Mouse (Mus musculus) olfactory bulb, adult 2 months (tissue): Measurements from ENCODE around the gene Adamts14. TPM values are rescaled to one million over a fixed set of nuclear protein-coding genes. Genes with fewer than 3 reads are reported as not detected.

Experiments used
- H3K27ac ChIP-seq: fragments of 200-500 bp; 2 replicates; pipeline ENCODE4 v1.5.1; 2012; ENCODE audit warnings: low read depth, low read length; ENCODE audit not compliant: insufficient read depth
- H3K4me1 ChIP-seq: fragments of 200-500 bp; 2 replicates; pipeline ENCODE4 v1.6.1; 2012; ENCODE audit warnings: low read length; ENCODE audit not compliant: control insufficient read depth, insufficient read depth
- H3K4me3 ChIP-seq: fragments of 200-500 bp; 2 replicates; pipeline ENCODE4 v1.5.1; 2012; ENCODE audit warnings: mild to moderate bottlenecking, low read depth, low read length, moderate library complexity; ENCODE audit not compliant: insufficient read depth
- CTCF ChIP-seq: fragments of 200-500 bp; IDR thresholded peaks from 2 replicates; pipeline ENCODE4 v1.5.1; 2012; ENCODE audit warnings: low read depth, mild to moderate bottlenecking, low read length, moderate library complexity; ENCODE audit not compliant: insufficient read depth
- POLR2A ChIP-seq: fragments of 200-500 bp; IDR thresholded peaks from 2 replicates; pipeline ENCODE4 v1.6.1; 2012; ENCODE audit warnings: mild to moderate bottlenecking, low read depth, low read length, moderate library complexity; ENCODE audit not compliant: insufficient read depth
- WGBS: fragments of 180-500 bp; shearing (Covaris S2); methylation state at CpG from one replicate; pipeline ENCODE4 v1.1.7; 2018; 5-methylcytosine and 5-hydroxymethylcytosine counted together
- polyA plus RNA-seq: library from polyadenylated mRNA; stranded (reverse); fragments of >200 nt; gene quantifications from 2 replicates; pipeline ENCODE4 v1.2.4, GENCODE M21; 2012; ENCODE audit warnings: low replicate concordance; ENCODE audit not compliant: missing spikeins, insufficient read depth, insufficient read length

The Adamts14 gene
- polyA plus RNA-seq, 1 experiment: not detected

GRCm38 (mm10) chr10:61304046-61304445, 30.8 kb upstream of the Adamts14 start:
- WGBS: 60% methylated on average over 6 of the region's 6 CpGs
- Histone ChIP-seq H3K4me3 (no peak overlapping the region), H3K4me1 (no peaks in the 10 kb centered on the region), H3K27ac (no peak overlapping the region)
- TF ChIP-seq POLR2A (no peak), CTCF (no peak)

- Histone ChIP-seq H3K27ac (no peak overlapping the region), H3K4me3 (no peak overlapping the region), H3K4me1 (no peaks in the 10 kb centered on the region)
- 70% methylated on average over 3 of the region's 3 CpGs for WGBS
- no peak for TF ChIP-seq CTCF
Measured at GRCm38 (mm10) chr10:61300996-61301395, 27.8 kb upstream of the Adamts14 start.

GRCm38 (mm10) chr10:61297477-61297876, 24.2 kb upstream of the Adamts14 start, which contains the start of gene Prf1:
Prf1 (plus strand) TSS chr10:61297833.
- WGBS: 89% methylated on average over 7 of the region's 7 CpGs
- Histone ChIP-seq H3K4me1 (no peaks in the 10 kb centered on the region), H3K27ac (no peak within 1 kb of the TSS), H3K4me3 (no peak within 1 kb of the TSS)
- TF ChIP-seq CTCF (no peak), POLR2A (no peak)

GRCm38 (mm10) chr10:61296713-61297445, 23.6 kb upstream of the Adamts14 start:
- Histone ChIP-seq H3K4me1 (no peaks in the 10 kb centered on the region), H3K27ac (no peak overlapping the region), H3K4me3 (no peak overlapping the region)
- TF ChIP-seq CTCF: no peak
- no peak for TF ChIP-seq POLR2A
- WGBS: 52% methylated on average over 8 of the region's 8 CpGs

GRCm38 (mm10) chr10:61294242-61294641, 21.0 kb upstream of the Adamts14 start:
- WGBS: 32% methylated on average over 8 of the region's 8 CpGs
- no peaks in the 10 kb centered on the region for H3K4me1 ChIP-seq
- H3K27ac ChIP-seq: no peak overlapping the region
- no peak overlapping the region for H3K4me3 ChIP-seq
- TF ChIP-seq POLR2A: no peak
- TF ChIP-seq CTCF: no peak

- H3K27ac ChIP-seq: no peak overlapping the region
- TF ChIP-seq CTCF (no peak), POLR2A (no peak)
Measured at GRCm38 (mm10) chr10:61290479-61290878, 17.2 kb upstream of the Adamts14 start.

GRCm38 (mm10) chr10:61290016-61290415, 16.8 kb upstream of the Adamts14 start:
- 45% methylated on average over 2 of the region's 2 CpGs for WGBS
- TF ChIP-seq POLR2A: no peak
- TF ChIP-seq CTCF: no peak
- Histone ChIP-seq H3K4me3 (no peak overlapping the region), H3K27ac (no peak overlapping the region), H3K4me1 (peaks cover 8% of the 10 kb centered on the region)

More at GRCm38 (mm10) chr10:61290479-61290878, 17.2 kb upstream of the Adamts14 start:
- H3K4me1 ChIP-seq: peaks cover 3% of the 10 kb centered on the region
- WGBS: 54% methylated on average over 2 of the region's 2 CpGs
- no peak overlapping the region for H3K4me3 ChIP-seq

- no peak overlapping the region for H3K4me3 ChIP-seq
- H3K4me1 ChIP-seq: peaks cover 10% of the 10 kb centered on the region
- no peak overlapping the region for H3K27ac ChIP-seq
- WGBS: 58% methylated on average over 7 of the region's 7 CpGs
- TF ChIP-seq CTCF: no peak
- TF ChIP-seq POLR2A: no peak
Measured at GRCm38 (mm10) chr10:61286246-61286645, 13.0 kb upstream of the Adamts14 start.

GRCm38 (mm10) chr10:61285271-61285670, 12.0 kb upstream of the Adamts14 start:
- no peak overlapping the region for H3K4me3 ChIP-seq
- TF ChIP-seq CTCF (no peak), POLR2A (no peak)
- H3K27ac ChIP-seq: no peak overlapping the region
- 58% methylated on average over 11 of the region's 11 CpGs for WGBS
- H3K4me1 ChIP-seq: peaks cover 10% of the 10 kb centered on the region
